Mouse (Mus musculus) megakaryocyte-erythroid progenitor cell, adult 5-6 weeks (primary cell): ENCODE data around the gene Mtus2. TPM values are rescaled to one million over a fixed set of nuclear protein-coding genes. Genes with fewer than 3 reads are reported as not detected.
"Not testable (repeated sequence)": the region's sequence is repeated elsewhere in the genome, so short reads cannot be mapped to it uniquely, and the experiment has no call there.

Experiments used
- ATAC-seq: replicated peaks from 2 replicates; pipeline ENCODE4 v1.8.0; 2016; ENCODE audit warnings: mild to moderate bottlenecking, inconsistent platforms; ENCODE audit not compliant: severe bottlenecking, poor library complexity, low FRiP score, low TSS enrichment
- total RNA-seq, 2 experiments: library from RNA; stranded (forward) in 1 of 2; stranded (reverse) in 1 of 2; fragments of 200-1000, 215-1000 nt in 1 of 2; fragments of >200 nt in 1 of 2; fragmentation: Nextera tagmentation in 1 of 2; gene quantifications; 2 replicates each; pipeline ENCODE4 v1.2.3; 2014 to 2017

The Mtus2 gene
- total RNA-seq, 2 experiments from 2014 or later = 1.5 to 1.8 TPM

- no peak for ATAC-seq
These were observed 203.5 kb downstream of the Mtus2 start for GRCm38 (mm10) chr5:148160529-148161154.

- no peak for ATAC-seq
These were observed 208.0 kb downstream of the Mtus2 start for GRCm38 (mm10) chr5:148165111-148165510.

- no peak for ATAC-seq
These were observed 218.0 kb downstream of the Mtus2 start for GRCm38 (mm10) chr5:148175091-148175490.

- ATAC-seq = no peak
These were observed 218.8 kb downstream of the Mtus2 start for GRCm38 (mm10) chr5:148175742-148176426.

DNA sequence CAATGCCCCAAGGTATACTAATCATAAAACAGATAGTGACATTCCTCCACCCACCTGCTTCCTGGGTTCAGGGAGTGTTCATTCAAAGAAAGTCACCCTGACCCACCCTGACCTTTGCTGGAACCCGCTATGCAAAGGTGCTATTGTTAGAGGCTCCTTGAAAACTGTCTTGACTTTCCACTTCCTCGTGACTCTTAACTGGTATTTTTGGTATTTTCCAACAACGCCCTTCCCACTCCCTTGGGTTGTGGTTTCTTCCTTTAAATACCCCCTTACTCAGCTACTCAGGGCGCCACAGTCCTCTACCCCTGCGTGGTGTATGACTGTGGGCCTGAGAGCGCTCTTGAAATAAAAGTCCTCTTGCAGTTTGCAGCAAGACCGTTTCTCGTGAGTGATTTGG lies 219.4 kb downstream of the Mtus2 start:
- not testable (repeated sequence) for ATAC-seq

GRCm38 (mm10) chr5:148179231-148179630 lies 222.1 kb downstream of the Mtus2 start:
- no peak for ATAC-seq

DNA sequence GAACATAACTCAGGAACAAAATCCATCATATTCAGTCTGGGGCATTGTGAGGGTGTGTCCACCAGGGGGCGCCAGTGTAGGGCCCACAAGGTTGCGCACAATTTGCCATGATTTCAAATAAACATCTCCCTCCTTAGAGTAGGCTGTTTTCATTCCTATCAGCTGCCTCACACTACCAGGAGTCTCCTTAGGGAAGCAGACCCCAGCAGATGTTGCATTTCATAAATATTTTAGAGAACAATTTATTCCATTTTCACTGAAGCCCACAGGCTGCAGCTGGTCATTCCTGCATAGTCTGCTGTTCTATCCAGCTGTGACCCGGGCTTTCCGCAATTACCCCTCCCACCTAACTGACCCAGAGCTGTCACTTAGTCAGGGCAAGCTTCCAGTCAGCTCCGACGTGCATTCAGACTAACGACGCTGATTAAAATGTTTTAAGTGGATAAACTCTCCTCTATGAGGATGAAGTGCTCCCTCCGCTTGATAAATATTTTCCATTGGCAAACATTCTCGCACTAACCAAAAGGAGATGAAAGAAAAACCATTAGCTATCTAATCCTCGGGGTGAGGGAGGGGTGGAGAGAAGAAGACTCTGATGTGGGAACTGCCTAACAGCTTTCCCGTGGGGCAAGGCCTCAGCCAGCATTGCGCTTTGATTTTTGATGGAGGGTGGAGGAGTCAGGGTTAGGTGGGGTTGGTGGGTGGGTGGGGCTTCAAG lies 223.6 kb downstream of the Mtus2 start:
- ATAC-seq = peak; percentile 50; the same call in 1 of the 2 replicates

DNA sequence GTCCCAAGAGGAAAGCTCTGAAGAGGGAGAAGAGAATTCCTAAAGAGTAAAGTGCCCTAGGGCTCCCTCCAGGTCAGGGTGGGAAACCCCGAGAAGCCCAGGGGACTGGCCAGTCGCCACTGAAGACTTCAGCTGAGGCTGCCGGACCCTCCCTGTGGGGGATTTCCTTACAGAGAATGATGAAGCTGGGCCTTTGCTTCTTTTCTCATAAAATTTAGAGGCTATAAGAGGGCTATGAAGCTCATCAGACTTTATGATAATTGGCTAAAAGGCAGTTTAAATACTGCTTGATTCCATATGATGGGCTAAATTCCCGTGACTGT lies 224.1 kb downstream of the Mtus2 start:
- ATAC-seq = no peak

DNA sequence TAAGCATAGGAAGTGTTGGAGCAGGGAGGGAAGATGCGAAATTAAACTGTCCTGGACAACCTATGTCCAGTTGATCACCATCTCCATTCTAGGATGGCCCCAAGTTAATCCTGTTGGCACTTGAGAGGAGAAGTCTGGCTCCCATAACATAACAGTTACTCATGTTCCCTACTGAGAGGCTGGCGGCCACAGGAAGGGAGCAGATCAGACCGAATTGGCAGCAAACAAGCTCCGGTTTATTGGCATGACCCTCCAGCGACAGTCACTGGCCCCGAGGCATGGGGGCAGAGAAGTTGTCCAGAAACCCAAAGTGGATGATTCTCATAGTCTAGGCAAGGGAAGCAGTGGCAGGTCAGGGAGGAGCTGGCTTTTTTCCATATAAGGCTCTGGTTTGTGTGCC lies 224.8 kb downstream of the Mtus2 start:
- no peak for ATAC-seq

DNA sequence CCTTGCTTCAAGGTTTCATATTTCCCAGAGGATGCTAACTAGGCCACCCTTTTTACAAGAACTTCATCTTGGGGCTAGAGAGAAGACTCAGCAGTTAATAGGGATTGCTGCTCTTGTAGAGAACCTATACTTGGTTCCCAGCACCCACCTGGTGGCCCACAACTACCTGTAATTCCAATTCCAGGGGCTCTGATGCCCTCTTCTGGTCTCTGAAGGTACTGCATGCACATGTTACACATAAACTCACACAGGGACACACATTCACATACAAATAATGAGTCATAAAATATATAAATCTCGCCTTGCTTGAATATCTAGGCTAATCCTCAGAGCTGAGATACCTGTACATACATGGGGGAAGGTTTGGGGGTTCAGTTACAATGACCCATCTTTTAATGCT lies 228.8 kb downstream of the Mtus2 start:
- ATAC-seq = no peak

GRCm38 (mm10) chr5:148191416-148191815 lies 234.3 kb downstream of the Mtus2 start:
- no peak for ATAC-seq

DNA sequence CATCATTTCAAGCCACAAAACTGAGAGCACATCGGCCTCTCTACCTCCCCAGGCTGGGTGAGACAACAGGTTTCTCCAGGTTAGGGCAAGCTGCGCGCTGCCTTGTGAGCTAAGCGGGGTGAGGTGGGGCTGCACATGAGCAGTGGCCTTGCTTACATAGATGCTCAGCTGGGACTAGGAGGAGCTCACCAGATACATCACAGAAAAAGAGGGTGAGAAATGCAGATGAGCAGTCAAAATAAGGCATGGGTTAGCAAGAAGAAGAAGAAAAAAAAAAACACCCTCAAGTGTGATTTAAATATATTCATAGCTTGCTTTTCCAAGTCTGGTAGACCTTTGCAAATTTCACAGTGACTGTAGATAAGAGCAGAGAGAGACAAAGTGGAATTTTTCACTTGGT lies 254.7 kb downstream of the Mtus2 start:
- ATAC-seq = no peak

DNA sequence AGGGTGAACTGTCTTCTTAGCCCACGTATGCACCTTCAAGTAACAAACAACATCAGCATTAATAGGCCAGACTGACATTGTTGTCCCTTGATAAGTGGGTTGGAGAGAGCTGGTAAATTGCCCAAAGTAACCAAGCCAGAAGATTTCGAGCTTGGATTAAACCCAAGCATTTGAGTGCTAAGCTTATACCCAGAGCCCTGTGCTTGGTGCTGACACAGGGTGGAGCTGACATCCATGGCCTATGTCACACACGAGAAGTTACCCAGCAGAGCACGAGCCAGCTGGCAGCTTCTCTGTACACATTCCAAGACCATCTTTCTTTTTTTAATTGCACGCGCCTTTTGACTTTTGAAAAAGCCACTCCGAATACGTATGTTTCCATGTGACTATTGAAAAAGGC lies 259.7 kb downstream of the Mtus2 start:
- ATAC-seq = no peak

GRCm38 (mm10) chr5:148222898-148223297 lies 265.8 kb downstream of the Mtus2 start:
- no peak for ATAC-seq

GRCm38 (mm10) chr5:148224004-148224403 lies 266.9 kb downstream of the Mtus2 start:
- ATAC-seq = no peak

DNA sequence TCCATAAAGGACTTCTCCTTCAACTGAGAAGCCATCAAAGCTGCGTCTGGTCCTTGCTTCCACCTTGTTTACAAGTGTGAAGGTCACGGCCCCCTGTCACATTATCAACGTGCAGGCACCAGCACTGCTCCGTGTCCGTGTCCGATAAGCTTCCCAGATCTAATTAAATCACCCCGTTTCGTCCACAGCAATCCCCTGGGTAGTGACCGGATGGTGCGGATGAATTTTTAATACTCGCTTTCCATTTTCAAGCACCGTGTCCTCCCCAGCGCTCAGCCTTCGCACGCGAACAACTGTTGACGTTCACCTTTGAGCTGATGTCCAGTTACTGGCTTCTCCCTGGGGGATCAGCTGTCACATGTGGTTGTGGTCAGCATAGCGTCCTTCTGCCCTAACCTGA lies 276.6 kb downstream of the Mtus2 start:
- no peak for ATAC-seq

- ATAC-seq = no peak
These were observed 279.5 kb downstream of the Mtus2 start for GRCm38 (mm10) chr5:148236616-148237015.

DNA sequence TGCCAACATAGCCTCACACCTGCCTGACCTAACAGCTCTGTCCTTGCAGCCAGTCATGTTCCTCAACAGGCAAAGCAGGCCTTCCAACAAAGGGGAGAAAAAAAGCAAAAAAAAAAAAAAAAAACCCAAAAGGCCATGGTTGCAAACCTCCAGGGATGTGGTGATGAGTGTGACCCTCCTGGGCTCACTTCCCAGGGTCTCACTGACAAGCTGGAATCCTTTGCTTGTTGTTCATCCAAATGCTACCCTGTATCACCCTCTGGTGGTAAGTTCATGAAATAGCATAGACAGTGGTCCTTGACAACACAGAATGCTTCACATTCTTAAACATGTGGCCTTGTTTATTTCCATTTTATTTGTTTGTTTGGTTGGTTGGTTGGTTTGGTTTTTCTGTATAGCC lies 281.9 kb downstream of the Mtus2 start:
- ATAC-seq = peak; percentile 66; the same call in 1 of the 2 replicates

DNA sequence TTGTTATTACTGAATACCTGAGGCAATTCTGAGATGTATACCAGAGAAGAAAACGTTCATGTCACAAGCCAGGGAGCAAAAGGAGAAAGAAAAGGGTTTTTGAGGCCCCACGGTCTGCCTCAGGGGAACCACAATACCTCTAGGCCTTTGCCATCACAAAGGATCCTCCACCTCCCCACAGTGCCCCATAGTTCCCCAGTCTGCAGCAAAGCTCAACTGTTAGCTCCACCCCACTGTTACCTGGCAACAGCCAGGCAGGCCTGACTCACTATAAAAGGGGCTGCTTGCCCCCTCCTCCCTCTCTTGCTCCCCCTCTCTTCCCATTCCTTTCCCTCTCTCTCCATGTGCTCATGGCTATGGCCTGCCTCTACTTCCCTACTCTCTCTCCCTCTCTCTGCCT lies 282.6 kb downstream of the Mtus2 start:
- no peak for ATAC-seq

DNA sequence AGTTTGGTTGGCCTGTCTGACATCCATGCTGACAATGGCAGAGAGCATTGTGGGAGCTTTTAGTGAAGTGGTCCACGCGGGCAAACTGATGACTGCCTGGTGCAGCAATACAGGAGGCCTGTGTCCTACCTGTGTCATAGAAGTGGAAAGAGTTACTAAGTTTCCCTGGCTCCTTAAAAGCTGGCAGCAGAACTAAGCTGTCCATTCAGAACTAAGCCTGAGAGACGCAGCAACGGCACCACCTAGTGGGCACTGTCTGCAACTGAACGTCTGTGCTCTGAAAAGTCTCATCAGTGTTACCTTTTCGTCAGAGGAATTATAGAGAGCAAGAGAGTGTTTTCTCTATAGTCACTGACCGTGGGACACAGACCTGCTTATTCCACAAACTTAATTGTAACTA lies 284.8 kb downstream of the Mtus2 start:
- ATAC-seq = peak; percentile 82

DNA sequence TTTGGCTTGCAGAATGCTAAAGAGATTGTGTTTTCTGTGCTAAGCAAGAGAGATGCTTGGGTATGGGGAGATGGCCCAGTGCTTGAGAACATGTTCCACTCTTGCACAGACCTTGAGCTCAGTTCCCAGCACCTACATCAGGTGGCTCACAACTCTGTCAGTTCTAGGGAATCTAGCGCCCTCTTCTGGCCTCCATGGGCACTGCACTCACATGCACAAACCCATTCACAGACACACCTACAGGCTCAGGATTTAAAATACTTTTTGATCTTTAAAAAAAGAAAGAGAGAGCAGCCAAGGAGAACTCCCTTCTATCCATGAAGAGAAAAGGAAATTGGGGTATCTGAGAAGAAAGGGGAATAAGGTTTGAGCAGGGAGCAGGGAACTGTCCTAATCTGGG lies 287.4 kb downstream of the Mtus2 start:
- no peak for ATAC-seq
